Mouse (Mus musculus) midbrain, embryonic 13.5 days (tissue): ENCODE data around the gene Ccr10. TPM values are rescaled to one million over a fixed set of nuclear protein-coding genes. Genes with fewer than 3 reads are reported as not detected.

Experiments
- ATAC-seq: fragments of 200-750 bp; cut with Nextera tagmentation; 2 replicates; pipeline ENCODE4 v1.8.0; 2017; ENCODE audit warnings: mild to moderate bottlenecking, moderate TSS enrichment, moderate library complexity
- H3K27ac ChIP-seq: fragments of 300-500 bp; sonication (generic); 2 replicates; pipeline ENCODE4 v1.5.1; 2015; ENCODE audit warnings: inconsistent platforms, mild to moderate bottlenecking, moderate library complexity
- H3K27me3 ChIP-seq: fragments of 300-500 bp; sonication (generic); 2 replicates; pipeline ENCODE4 v1.6.1; 2015; ENCODE audit warnings: mild to moderate bottlenecking, inconsistent platforms
- H3K36me3 ChIP-seq: fragments of 300-500 bp; sonication (generic); 2 replicates; pipeline ENCODE4 v1.6.1; 2015; ENCODE audit warnings: mild to moderate bottlenecking, inconsistent platforms
- H3K4me1 ChIP-seq: fragments of 300-500 bp; sonication (generic); replicated peaks from 2 replicates; pipeline ENCODE4 v1.6.1; 2015; ENCODE audit warnings: inconsistent platforms
- H3K4me2 ChIP-seq: fragments of 300-500 bp; sonication (generic); replicated peaks from 2 replicates; pipeline ENCODE4 v1.6.1; 2015; ENCODE audit warnings: moderate library complexity, mild to moderate bottlenecking, inconsistent platforms
- H3K4me3 ChIP-seq: fragments of 300-500 bp; sonication (generic); replicated peaks from 2 replicates; pipeline ENCODE4 v1.5.1; 2015; ENCODE audit warnings: mild to moderate bottlenecking, inconsistent platforms
- H3K9ac ChIP-seq: fragments of 300-500 bp; sonication (generic); replicated peaks from 2 replicates; pipeline ENCODE4 v1.6.1; 2015; ENCODE audit warnings: mild to moderate bottlenecking, inconsistent platforms
- H3K9me3 ChIP-seq: fragments of 300-500 bp; sonication (generic); 2 replicates; pipeline ENCODE4 v1.6.1; 2016; ENCODE audit warnings: mild to moderate bottlenecking, inconsistent platforms
- WGBS: fragments of 180-500 bp; shearing (Covaris S2); methylation state at CpG from one replicate; pipeline ENCODE4 v1.1.7; 2015; 5-methylcytosine and 5-hydroxymethylcytosine counted together
- polyA plus RNA-seq: library from polyadenylated mRNA; unstranded; fragments of >200 nt; fragmentation: Nextera tagmentation; extraction: Ambion mirVana; gene quantifications from 2 replicates; pipeline ENCODE4 v1.2.1, GENCODE M21; 2015

The Ccr10 gene
- polyA plus RNA-seq, 1 experiment from 2014 or later, result 0.38 TPM

DNA sequence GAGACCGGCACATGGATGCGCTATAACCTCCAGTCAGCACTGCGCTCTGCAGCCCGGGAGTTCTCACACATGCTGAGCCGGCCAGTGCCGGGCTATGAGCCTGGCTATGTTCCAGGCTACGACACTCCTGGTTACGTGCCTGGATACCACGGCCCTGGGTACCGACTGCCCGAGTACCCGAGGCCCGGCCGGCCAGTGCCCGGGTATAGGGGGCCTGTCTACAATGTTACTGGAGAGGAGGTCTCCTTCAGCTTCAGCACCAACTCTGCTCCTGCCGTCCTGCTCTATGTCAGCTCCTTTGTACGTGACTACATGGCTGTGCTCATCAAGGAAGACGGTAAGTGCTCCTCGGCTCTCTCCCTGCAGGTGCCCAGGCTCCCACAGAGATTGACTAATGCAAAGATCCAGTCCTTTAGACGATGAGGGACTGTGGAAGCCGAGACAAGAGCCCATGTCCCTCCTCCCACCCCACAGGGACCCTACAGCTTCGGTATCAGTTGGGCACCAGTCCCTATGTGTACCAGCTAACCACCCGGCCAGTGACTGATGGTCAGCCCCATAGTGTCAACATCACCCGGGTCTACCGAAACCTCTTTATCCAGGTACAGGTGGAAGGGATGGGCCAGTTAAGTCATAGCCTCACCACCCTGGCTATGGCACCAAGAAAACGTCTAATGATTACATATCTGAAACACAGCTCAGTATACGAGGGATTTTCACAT, 11.4 kb upstream of the Ccr10 start:
- Histone ChIP-seq H3K36me3 (no peaks in the 10 kb centered on the region), H3K4me2 (no peak overlapping the region), H3K4me3 (no peak overlapping the region), H3K9ac (no peak overlapping the region), H3K27me3 (peaks cover 5% of the 10 kb centered on the region; the same call in 1 of the 2 replicates), H3K27ac (no peak overlapping the region), H3K9me3 (no peaks in the 10 kb centered on the region), H3K4me1 (peaks cover 36% of the 10 kb centered on the region)
- no peak for ATAC-seq
- 85% methylated on average over 27 of the region's 27 CpGs for WGBS

DNA sequence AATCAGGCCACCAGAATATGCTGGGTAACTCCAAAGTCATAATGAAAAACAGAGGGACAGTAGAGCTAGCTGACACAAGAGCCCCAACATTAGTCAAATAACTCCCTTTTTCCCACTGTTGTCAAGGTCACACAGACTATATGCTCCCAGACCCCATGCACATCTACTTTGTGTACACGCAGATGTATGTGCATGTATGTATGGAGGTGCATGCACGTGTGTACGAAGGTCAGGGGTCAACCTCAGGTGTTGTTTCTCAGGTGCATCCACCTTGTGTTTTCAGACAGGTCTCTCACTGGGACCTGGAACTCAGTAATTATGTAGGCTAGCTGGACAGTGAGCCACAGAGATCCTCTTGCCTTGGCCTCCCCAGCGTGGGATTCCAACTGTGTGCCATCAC, 10.2 kb upstream of the Ccr10 start:
- Histone ChIP-seq H3K4me2 (no peak overlapping the region), H3K4me3 (no peak overlapping the region), H3K4me1 (peaks cover 24% of the 10 kb centered on the region), H3K9ac (no peak overlapping the region), H3K27ac (no peak overlapping the region), H3K27me3 (peaks cover 5% of the 10 kb centered on the region; the same call in 1 of the 2 replicates), H3K36me3 (no peaks in the 10 kb centered on the region), H3K9me3 (no peaks in the 10 kb centered on the region)
- 93% methylated on average over 4 of the region's 4 CpGs for WGBS
- no peak for ATAC-seq

DNA sequence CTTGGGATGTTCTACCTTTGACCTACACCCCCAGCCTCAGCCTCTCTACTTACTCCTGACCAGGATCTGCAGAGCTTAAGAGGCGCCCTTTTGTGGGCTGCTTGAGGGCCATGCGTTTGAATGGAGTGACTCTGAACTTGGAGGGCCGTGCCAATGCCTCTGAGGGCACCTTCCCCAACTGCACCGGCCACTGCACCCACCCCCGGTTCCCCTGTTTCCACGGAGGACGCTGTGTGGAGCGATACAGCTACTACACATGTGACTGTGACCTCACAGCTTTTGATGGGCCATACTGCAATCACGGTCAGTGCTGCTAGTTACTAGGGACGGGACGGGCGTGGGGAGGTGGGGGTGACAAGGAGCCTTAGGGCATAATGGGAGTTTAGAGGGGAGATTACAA, 9.7 kb upstream of the Ccr10 start:
- H3K36me3 ChIP-seq, result no peaks in the 10 kb centered on the region
- H3K4me3 ChIP-seq, result no peak overlapping the region
- H3K9ac ChIP-seq, result no peak overlapping the region
- no peak overlapping the region for H3K27ac ChIP-seq
- H3K4me1 ChIP-seq, result peaks cover 19% of the 10 kb centered on the region
- H3K27me3 ChIP-seq, result peaks cover 5% of the 10 kb centered on the region; the same call in 1 of the 2 replicates
- WGBS, result 90% methylated on average over 12 of the region's 12 CpGs
- ATAC-seq, result no peak
- no peak overlapping the region for H3K4me2 ChIP-seq
- no peaks in the 10 kb centered on the region for H3K9me3 ChIP-seq

DNA sequence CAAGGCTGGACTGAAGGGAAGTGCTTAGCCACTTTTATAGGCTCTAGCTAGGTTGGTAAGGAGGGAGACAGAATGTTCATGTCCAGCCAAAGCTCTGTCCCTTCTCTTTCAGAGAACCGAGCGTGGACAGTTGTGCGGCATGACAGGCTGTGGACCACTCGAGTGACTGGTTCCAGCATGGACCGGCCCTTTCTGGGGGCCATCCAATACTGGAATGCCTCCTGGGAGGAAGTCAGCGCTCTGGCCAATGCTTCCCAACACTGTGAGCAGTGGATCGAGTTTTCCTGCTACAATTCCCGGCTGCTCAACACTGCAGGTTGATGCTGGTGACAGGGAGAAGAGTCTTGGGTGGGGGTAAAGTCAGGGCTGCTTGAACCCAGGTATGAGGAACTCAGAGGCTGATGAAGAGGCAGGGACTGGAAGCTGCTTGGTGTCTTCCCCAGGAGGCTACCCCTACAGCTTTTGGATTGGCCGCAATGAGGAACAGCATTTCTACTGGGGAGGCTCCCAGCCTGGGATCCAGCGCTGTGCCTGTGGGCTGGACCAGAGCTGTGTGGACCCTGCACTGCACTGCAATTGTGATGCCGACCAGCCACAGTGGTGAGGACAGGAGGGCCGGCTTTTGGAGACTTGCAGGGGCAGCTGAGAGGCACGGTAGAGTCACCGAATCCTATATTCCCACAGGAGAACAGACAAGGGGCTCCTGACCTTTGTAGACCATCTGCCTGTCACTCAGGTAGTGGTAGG, 7.7 kb upstream of the Ccr10 start:
- no peaks in the 10 kb centered on the region for H3K36me3 ChIP-seq
- peaks cover 24% of the 10 kb centered on the region for H3K27me3 ChIP-seq
- WGBS, result 81% methylated on average over 14 of the region's 14 CpGs
- H3K9ac ChIP-seq, result peak overlapping the region; percentile 28; the same call in 1 of the 2 replicates
- peaks cover 13% of the 10 kb centered on the region for H3K4me1 ChIP-seq
- no peak overlapping the region for H3K4me3 ChIP-seq
- H3K9me3 ChIP-seq, result no peaks in the 10 kb centered on the region
- H3K4me2 ChIP-seq, result no peak overlapping the region
- ATAC-seq, result no peak
- H3K27ac ChIP-seq, result no peak overlapping the region

DNA sequence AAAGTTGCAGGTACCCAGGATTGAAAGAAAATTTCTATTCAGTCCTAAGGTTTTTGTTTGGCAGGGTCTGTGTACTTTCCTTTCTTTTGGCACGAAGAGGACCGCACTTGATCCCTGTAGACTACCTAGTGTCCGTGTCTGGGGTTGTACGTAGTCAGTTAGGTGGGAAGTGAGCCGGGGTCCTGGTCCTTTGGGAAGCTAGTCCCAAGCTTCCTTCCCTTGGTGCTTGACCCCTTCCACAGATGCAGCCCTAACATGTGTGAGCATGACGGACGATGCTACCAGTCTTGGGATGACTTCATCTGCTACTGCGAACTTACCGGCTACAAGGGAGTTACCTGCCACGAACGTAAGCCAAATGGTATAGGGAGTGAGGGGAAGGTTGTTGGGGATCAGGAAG, 6.7 kb upstream of the Ccr10 start:
- Histone ChIP-seq H3K36me3 (no peaks in the 10 kb centered on the region), H3K27ac (no peak overlapping the region), H3K4me3 (no peak overlapping the region), H3K4me2 (no peak overlapping the region), H3K9ac (no peak overlapping the region), H3K27me3 (peaks cover 34% of the 10 kb centered on the region), H3K9me3 (no peaks in the 10 kb centered on the region), H3K4me1 (peaks cover 21% of the 10 kb centered on the region)
- WGBS, result 91% methylated on average over 11 of the region's 11 CpGs
- no peak for ATAC-seq

DNA sequence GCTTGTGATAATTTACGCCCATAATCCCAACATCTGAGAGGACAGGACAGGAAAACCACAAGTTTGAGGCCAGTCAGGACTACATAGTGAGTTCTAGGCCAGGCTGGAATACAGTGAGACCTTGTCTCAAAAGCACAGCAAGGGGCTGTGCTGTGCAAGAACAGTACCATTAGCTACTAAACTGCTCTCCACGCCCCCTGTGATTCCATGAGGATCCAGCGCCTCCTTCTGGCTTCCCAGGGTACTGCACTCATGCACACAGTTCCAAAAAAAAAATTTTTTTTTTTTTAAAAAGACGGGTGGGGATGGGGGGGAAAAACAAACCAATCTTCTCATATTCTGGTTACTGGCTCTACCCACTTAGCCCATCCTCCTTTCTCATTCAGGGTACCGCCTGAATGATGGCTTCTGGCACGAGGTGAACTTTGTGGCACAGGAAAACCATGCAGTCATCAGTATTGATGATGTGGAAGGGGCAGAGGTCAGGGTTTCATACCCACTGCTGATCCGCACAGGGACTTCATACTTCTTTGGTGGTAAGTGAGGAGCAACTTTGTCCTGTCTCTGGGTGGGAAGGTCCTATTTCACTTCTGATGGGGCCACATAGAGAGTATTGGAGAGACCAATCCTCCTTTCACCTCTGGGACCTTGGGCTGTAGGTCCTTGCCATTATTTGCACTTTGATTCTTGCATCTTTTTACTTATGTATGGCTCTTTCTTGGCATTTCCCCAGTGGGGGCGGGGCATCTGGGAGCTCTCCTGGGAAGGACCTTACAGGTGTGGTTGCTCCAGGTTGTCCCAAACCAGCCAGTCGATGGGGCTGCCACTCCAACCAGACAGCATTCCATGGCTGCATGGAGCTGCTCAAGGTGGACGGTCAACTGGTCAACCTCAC, 5.8 kb upstream of the Ccr10 start:
- Histone ChIP-seq H3K27ac (no peak overlapping the region), H3K4me1 (peaks cover 29% of the 10 kb centered on the region), H3K36me3 (no peaks in the 10 kb centered on the region), H3K27me3 (peaks cover 42% of the 10 kb centered on the region), H3K9ac (no peak overlapping the region), H3K4me2 (no peak overlapping the region), H3K9me3 (no peaks in the 10 kb centered on the region), H3K4me3 (no peak overlapping the region)
- WGBS, result 42% methylated on average over 10 of the region's 10 CpGs
- ATAC-seq, result no peak

DNA sequence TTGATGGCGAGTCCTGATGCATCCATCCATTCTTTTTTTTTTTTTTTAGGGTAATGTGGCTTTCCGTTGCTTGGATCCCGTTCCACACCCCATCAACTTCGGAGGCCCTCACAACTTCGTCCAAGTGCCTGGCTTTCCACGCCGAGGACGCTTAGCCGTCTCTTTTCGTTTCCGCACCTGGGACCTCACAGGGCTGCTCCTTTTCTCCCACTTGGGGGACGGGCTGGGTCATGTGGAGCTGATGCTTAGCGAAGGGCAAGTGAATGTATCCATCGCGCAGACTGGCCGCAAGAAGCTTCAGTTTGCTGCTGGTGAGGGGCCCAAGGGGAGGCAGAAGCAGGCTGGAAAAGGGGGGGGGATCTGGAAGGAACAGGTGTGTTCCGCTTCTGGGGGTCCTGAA, 5.0 kb upstream of the Ccr10 start:
- peaks cover 47% of the 10 kb centered on the region for H3K27me3 ChIP-seq
- H3K4me1 ChIP-seq, result peaks cover 36% of the 10 kb centered on the region
- no peak overlapping the region for H3K4me3 ChIP-seq
- H3K9me3 ChIP-seq, result no peaks in the 10 kb centered on the region
- no peak overlapping the region for H3K27ac ChIP-seq
- no peak overlapping the region for H3K9ac ChIP-seq
- no peak overlapping the region for H3K4me2 ChIP-seq
- 65% methylated on average over 17 of the region's 17 CpGs for WGBS
- ATAC-seq, result no peak
- H3K36me3 ChIP-seq, result no peaks in the 10 kb centered on the region

GRCm38 (mm10) chr11:101179306-101179705, 4.1 kb upstream of the Ccr10 start:
- WGBS, result 82% methylated on average over 15 of the region's 15 CpGs
- Histone ChIP-seq H3K4me1 (peaks cover 45% of the 10 kb centered on the region), H3K27ac (no peak overlapping the region), H3K9me3 (no peaks in the 10 kb centered on the region), H3K36me3 (no peaks in the 10 kb centered on the region), H3K9ac (no peak overlapping the region), H3K4me3 (no peak overlapping the region), H3K27me3 (peaks cover 54% of the 10 kb centered on the region), H3K4me2 (no peak overlapping the region)
- ATAC-seq, result no peak

- Histone ChIP-seq H3K36me3 (no peaks in the 10 kb centered on the region), H3K4me1 (peaks cover 51% of the 10 kb centered on the region), H3K27ac (no peak overlapping the region), H3K27me3 (peaks cover 61% of the 10 kb centered on the region), H3K9me3 (no peaks in the 10 kb centered on the region), H3K4me3 (no peak overlapping the region), H3K4me2 (peak overlapping the region; percentile 3; the same call in 1 of the 2 replicates), H3K9ac (no peak overlapping the region; the same call in 1 of the 2 replicates)
- 44% methylated on average over 36 of the region's 36 CpGs for WGBS
- no peak for ATAC-seq
These were observed 3.1 kb upstream of the Ccr10 start for GRCm38 (mm10) chr11:101178061-101179058.

DNA sequence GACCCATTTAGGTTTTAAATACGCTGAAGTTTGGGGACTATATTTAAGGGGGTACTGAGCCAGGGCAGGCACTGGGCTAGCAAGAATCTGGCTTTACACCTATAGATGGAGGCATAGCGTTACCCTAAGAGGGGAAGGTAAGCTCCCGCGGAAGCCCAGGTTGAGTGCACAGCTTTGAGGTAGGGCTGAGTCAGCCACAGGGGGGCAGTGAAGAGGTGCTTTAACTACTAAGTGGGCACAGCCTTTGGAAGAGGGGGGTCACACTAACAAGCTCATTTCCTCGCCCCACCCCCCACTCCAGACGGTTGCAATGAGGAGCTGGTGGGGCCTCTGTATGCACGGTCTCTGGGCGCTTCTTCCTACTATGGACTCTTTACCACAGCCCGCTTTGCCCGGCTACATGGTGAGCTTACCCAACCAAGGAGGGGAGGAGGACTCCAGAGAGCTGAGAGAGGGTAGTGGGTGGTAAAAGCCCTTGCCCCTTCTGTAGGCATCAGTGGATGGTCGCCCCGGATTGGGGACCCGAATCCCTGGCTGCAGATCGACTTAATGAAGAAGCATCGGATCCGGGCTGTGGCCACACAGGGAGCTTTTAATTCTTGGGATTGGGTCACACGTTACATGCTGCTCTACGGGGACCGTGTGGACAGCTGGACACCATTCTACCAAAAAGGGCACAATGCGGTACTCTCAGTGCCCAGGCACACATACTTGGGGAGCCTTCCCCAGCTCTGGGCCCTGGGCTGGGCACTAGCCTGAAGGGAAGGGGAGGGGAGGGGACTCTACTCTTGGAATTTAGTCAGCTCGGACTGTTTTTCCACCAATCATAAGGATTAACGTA, 1.9 kb upstream of the Ccr10 start:
- WGBS, result 20% methylated on average over 22 of the region's 22 CpGs
- Histone ChIP-seq H3K4me2 (peak overlapping the region; percentile 57), H3K36me3 (no peaks in the 10 kb centered on the region), H3K4me1 (peaks cover 60% of the 10 kb centered on the region), H3K27me3 (peaks cover 64% of the 10 kb centered on the region), H3K9ac (0 out of 2 replicates have a peak overlapping the region, but pooled peaks have one; percentile 60), H3K9me3 (no peaks in the 10 kb centered on the region), H3K4me3 (peak overlapping the region; percentile 39), H3K27ac (no peak overlapping the region)
- no peak for ATAC-seq
